Mouse (Mus musculus): ENCODE measurements around the gene Araf. TPM values are rescaled to one million over a fixed set of nuclear protein-coding genes. Genes with fewer than 3 reads are reported as not detected.

The Araf gene
- polyA plus RNA-seq (2015; fragmentation: Nextera tagmentation; extraction: Ambion mirVana), result 97.6 and 102 TPM in 2 replicates

DNA sequence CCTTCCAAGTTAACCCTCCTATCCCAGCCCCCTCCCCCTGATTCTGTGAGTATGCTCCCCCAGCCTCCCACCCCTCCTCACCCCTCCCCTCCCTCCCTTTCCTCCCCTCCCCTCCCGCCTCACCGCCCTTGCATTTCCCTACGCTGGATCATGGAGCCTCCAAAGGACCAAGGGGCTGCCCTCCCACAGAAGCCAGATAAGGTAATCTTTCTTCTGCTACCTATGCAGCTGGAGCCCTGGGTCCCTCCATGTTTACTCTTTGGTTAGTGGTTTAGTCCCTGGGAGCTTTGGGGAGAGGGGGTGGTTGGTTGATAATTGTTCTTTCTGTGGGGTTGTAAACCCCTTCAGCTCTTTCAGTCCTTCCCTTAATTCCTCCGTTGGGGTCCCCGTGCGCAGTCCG lies at the start of gene Araf:
Araf (plus strand) TSS at position 134 of the 400 bp plus-strand sequence.
- 15% methylated on average over 5 of the region's 7 CpGs for WGBS
- H3K4me2 ChIP-seq, result peak within 1 kb of the TSS; percentile 57
- H3K36me3 ChIP-seq, result no peaks in the 10 kb centered on the region
- H3K9ac ChIP-seq, result peak within 1 kb of the TSS; percentile 46
- no peaks in the 10 kb centered on the region for H3K9me3 ChIP-seq
- H3K27ac ChIP-seq, result peak within 1 kb of the TSS; percentile 86
- H3K4me3 ChIP-seq, result peak within 1 kb of the TSS; percentile 47
- no peaks in the 10 kb centered on the region for H3K27me3 ChIP-seq
- H3K4me1 ChIP-seq, result no peaks in the 10 kb centered on the region
- peak; percentile 53; the same call in 1 of the 2 replicates for ATAC-seq (ENCODE audit: borderline replicate concordance, extremely low read depth, low FRiP score, low TSS enrichment)

GRCm38 (mm10) chrX:20748829-20749228 lies 48.8 kb upstream of the Araf start:
- H3K27me3 ChIP-seq, result no peaks in the 10 kb centered on the region
- no peaks in the 10 kb centered on the region for H3K9me3 ChIP-seq
- H3K9ac ChIP-seq, result no peak overlapping the region
- no peaks in the 10 kb centered on the region for H3K4me1 ChIP-seq
- H3K27ac ChIP-seq, result no peak overlapping the region
- H3K4me3 ChIP-seq, result no peak overlapping the region
- ATAC-seq (ENCODE audit: borderline replicate concordance, extremely low read depth, low FRiP score, low TSS enrichment), result no peak
- 67% methylated on average over 2 of the region's 2 CpGs for WGBS
- no peak overlapping the region for H3K4me2 ChIP-seq
- no peaks in the 10 kb centered on the region for H3K36me3 ChIP-seq

DNA sequence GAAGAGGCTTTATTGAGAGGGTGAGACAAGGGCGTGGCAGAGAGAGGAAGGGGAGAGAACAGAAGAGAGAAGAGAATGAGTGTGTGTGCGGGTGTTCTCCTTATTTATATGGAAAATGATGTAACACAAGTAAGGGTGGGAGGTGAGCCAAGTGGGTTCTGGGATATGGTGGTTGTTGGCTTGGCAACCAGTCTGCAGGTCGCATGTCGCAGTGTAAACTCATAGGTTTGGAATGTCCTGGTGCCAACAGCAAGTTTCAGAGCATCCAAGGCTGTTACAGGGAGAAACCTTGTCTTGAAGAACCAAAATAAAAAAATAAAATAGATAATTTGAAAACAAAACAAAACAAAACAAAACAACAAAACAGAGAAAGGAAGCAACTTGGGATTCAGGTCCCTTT lies 36.4 kb upstream of the Araf start:
- Histone ChIP-seq H3K36me3 (no peaks in the 10 kb centered on the region), H3K9ac (no peak overlapping the region), H3K27ac (no peak overlapping the region), H3K4me1 (no peaks in the 10 kb centered on the region), H3K9me3 (no peaks in the 10 kb centered on the region), H3K27me3 (no peaks in the 10 kb centered on the region), H3K4me3 (no peak overlapping the region), H3K4me2 (no peak overlapping the region)
- 81% methylated on average over 4 of the region's 4 CpGs for WGBS
- no peak for ATAC-seq (ENCODE audit: borderline replicate concordance, extremely low read depth, low FRiP score, low TSS enrichment)

DNA sequence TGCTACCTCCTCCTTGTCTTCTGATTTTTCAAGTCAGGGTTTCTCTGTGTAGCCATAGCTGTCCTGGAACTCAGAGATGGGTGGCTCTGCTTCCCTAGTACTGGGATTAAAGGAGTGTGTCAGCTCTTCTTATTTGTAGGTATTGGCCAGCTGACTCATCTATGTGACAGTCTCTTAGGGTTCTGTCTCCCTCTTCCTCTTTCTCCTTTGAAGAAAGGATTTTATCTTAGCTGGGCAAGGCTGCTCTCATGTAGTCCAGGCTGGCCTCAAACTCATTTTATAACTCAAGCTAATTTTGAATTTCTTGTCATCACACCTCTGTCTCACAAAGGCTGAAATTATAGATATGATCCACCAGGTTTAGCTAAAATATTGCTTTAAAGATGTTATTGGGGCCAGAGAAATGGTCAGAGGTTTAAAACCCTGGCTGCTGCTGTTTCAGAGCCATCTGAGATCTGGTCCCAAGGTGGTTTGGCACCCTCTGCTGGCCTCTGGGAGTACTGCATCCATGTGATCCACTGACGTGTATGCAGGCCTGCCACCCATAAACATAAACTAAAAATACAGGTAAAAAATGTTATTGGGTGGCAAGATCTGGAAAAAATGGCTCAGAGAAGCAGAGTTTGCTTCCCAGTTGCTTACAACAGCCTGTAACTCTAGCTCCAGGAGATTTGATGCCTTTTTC lies 26.8 kb upstream of the Araf start:
- 0 out of 2 replicates have a peak, but pooled peaks have one; percentile 59 for ATAC-seq (ENCODE audit: borderline replicate concordance, extremely low read depth, low FRiP score, low TSS enrichment)
- Histone ChIP-seq H3K4me3 (no peak overlapping the region), H3K27me3 (no peaks in the 10 kb centered on the region), H3K36me3 (no peaks in the 10 kb centered on the region), H3K9ac (no peak overlapping the region), H3K9me3 (no peaks in the 10 kb centered on the region), H3K4me2 (no peak overlapping the region), H3K4me1 (no peaks in the 10 kb centered on the region), H3K27ac (no peak overlapping the region)
- 4% methylated on average over 1 of the region's 1 CpGs for WGBS

- no peak for ATAC-seq (ENCODE audit: borderline replicate concordance, extremely low read depth, low FRiP score, low TSS enrichment)
- no peak overlapping the region for H3K4me3 ChIP-seq
Observed at GRCm38 (mm10) chrX:20771666-20772065, 25.9 kb upstream of the Araf start.

DNA sequence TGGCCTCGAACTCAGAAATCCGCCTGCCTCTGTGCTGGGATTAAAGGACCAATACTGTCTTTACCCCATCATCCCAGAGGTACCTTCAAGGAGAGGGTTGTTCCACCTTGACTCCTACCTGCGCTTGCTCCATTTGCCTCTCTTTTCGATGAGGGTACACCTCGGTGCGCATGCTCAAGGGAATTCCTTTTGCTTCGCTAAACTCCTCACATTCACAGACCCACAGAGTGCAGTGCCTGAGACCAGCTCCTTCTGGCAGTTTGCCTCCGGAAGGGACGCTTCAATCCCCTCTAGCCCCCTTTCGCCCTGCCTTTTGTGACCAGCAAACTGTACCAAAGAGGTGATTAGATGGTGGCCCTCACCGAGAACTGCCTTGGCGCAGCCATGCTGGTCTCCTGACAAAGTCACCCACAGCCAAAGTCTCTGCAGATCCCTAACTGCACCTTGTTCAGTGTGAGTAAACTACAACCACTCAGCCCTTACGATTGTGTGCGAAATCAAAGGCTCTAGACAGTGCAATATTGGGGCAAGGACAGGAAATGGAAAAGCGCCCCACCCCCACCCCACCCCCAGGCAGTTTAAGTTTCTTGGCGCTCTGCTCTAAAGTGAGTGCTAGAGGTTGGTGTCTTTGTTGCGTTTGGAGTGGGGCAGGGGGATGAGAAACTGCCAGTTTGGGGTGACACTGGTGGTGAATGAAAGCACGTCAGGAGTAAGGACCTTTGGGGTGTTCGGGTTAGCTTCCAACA lies 22.2 kb upstream of the Araf start:
- H3K4me3 ChIP-seq, result no peak overlapping the region
- no peaks in the 10 kb centered on the region for H3K9me3 ChIP-seq
- no peaks in the 10 kb centered on the region for H3K27me3 ChIP-seq
- ATAC-seq (ENCODE audit: borderline replicate concordance, extremely low read depth, low FRiP score, low TSS enrichment), result no peak
- no peak overlapping the region for H3K27ac ChIP-seq
- H3K4me2 ChIP-seq, result no peak overlapping the region; the same call in 1 of the 2 replicates
- 61% methylated on average over 19 of the region's 19 CpGs for WGBS
- H3K9ac ChIP-seq, result no peak overlapping the region
- H3K36me3 ChIP-seq, result no peaks in the 10 kb centered on the region
- no peaks in the 10 kb centered on the region for H3K4me1 ChIP-seq

More at GRCm38 (mm10) chrX:20771666-20772065, 25.9 kb upstream of the Araf start:
- H3K9ac ChIP-seq, result no peak overlapping the region
- 30% methylated on average over 2 of the region's 2 CpGs for WGBS
- H3K9me3 ChIP-seq, result no peaks in the 10 kb centered on the region
- no peaks in the 10 kb centered on the region for H3K4me1 ChIP-seq
- no peak overlapping the region for H3K27ac ChIP-seq
- H3K4me2 ChIP-seq, result no peak overlapping the region
- H3K36me3 ChIP-seq, result no peaks in the 10 kb centered on the region
- no peaks in the 10 kb centered on the region for H3K27me3 ChIP-seq

DNA sequence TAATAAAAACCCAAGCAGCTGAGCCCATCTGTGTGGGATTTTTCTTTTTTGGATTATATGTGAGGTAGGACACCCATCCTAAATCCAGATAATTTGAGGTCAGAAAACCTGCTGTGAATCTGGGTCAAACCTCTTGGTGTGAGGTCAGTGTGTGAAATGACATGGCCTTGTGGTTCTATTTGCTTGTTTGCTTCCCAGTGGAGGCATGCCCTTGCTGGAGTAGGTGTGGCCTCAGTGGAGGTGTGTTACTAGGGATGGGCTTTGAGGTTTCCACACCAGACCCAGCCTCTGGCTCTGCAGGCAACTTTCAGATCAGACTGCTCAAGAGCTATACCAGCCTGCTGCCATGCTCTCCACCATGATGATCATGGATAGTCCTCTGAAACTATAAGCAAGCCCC lies 20.0 kb upstream of the Araf start:
- Histone ChIP-seq H3K9me3 (no peaks in the 10 kb centered on the region), H3K27me3 (no peaks in the 10 kb centered on the region), H3K4me3 (no peak overlapping the region), H3K4me1 (no peaks in the 10 kb centered on the region), H3K27ac (no peak overlapping the region), H3K9ac (no peak overlapping the region), H3K36me3 (no peaks in the 10 kb centered on the region), H3K4me2 (no peak overlapping the region)
- no peak for ATAC-seq (ENCODE audit: borderline replicate concordance, extremely low read depth, low FRiP score, low TSS enrichment)

- Histone ChIP-seq H3K9me3 (no peaks in the 10 kb centered on the region), H3K27me3 (no peaks in the 10 kb centered on the region), H3K9ac (no peak overlapping the region), H3K4me1 (no peaks in the 10 kb centered on the region), H3K27ac (no peak overlapping the region), H3K4me3 (no peak overlapping the region), H3K36me3 (no peaks in the 10 kb centered on the region), H3K4me2 (no peak overlapping the region)
- WGBS, result 54% methylated on average over 2 of the region's 2 CpGs
- no peak for ATAC-seq (ENCODE audit: borderline replicate concordance, extremely low read depth, low FRiP score, low TSS enrichment)
Observed at GRCm38 (mm10) chrX:20787309-20787708, 10.3 kb upstream of the Araf start.

- no peak for ATAC-seq (ENCODE audit: borderline replicate concordance, extremely low read depth, low FRiP score, low TSS enrichment)
- H3K27me3 ChIP-seq, result no peaks in the 10 kb centered on the region
- H3K4me1 ChIP-seq, result no peaks in the 10 kb centered on the region
- no peak overlapping the region for H3K27ac ChIP-seq
- no peak overlapping the region for H3K9ac ChIP-seq
- no peak overlapping the region for H3K4me2 ChIP-seq
- no peaks in the 10 kb centered on the region for H3K36me3 ChIP-seq
- 42% methylated on average over 3 of the region's 3 CpGs for WGBS
- no peaks in the 10 kb centered on the region for H3K9me3 ChIP-seq
- no peak overlapping the region for H3K4me3 ChIP-seq
Observed at GRCm38 (mm10) chrX:20792417-20792816, 5.2 kb upstream of the Araf start.

DNA sequence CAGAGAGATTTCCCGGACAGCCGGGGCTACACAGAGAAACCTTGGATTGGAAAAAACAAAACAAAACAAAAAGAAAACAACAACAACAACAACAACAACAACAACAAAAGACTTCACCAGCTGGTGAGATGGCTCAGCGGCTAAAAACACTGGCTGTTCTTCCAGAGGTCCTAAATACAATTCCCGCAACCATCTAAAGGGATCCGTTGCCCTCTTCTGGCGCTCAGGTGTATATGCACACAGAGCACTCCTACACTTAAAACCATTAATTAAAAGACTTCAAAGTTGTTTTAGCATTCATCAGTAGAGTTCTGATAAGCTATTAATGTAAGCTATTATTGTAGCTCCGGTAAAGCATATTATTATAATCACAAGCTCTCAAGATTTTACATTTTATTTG lies 4.4 kb upstream of the Araf start:
- H3K4me3 ChIP-seq, result no peak overlapping the region
- H3K4me2 ChIP-seq, result no peak overlapping the region
- no peaks in the 10 kb centered on the region for H3K4me1 ChIP-seq
- H3K9me3 ChIP-seq, result no peaks in the 10 kb centered on the region
- WGBS, result 58% methylated on average over 7 of the region's 7 CpGs
- H3K27ac ChIP-seq, result no peak overlapping the region
- H3K36me3 ChIP-seq, result no peaks in the 10 kb centered on the region
- no peaks in the 10 kb centered on the region for H3K27me3 ChIP-seq
- no peak overlapping the region for H3K9ac ChIP-seq
- no peak for ATAC-seq (ENCODE audit: borderline replicate concordance, extremely low read depth, low FRiP score, low TSS enrichment)

- H3K4me3 ChIP-seq, result no peak overlapping the region
- WGBS, result 26% methylated on average over 5 of the region's 5 CpGs
- H3K9me3 ChIP-seq, result no peaks in the 10 kb centered on the region
- no peaks in the 10 kb centered on the region for H3K27me3 ChIP-seq
- H3K4me1 ChIP-seq, result no peaks in the 10 kb centered on the region
- ATAC-seq (ENCODE audit: borderline replicate concordance, extremely low read depth, low FRiP score, low TSS enrichment), result no peak
- no peaks in the 10 kb centered on the region for H3K36me3 ChIP-seq
- no peak overlapping the region for H3K4me2 ChIP-seq
- no peak overlapping the region for H3K9ac ChIP-seq
- no peak overlapping the region for H3K27ac ChIP-seq
Observed at GRCm38 (mm10) chrX:20794229-20794628, 3.4 kb upstream of the Araf start.

DNA sequence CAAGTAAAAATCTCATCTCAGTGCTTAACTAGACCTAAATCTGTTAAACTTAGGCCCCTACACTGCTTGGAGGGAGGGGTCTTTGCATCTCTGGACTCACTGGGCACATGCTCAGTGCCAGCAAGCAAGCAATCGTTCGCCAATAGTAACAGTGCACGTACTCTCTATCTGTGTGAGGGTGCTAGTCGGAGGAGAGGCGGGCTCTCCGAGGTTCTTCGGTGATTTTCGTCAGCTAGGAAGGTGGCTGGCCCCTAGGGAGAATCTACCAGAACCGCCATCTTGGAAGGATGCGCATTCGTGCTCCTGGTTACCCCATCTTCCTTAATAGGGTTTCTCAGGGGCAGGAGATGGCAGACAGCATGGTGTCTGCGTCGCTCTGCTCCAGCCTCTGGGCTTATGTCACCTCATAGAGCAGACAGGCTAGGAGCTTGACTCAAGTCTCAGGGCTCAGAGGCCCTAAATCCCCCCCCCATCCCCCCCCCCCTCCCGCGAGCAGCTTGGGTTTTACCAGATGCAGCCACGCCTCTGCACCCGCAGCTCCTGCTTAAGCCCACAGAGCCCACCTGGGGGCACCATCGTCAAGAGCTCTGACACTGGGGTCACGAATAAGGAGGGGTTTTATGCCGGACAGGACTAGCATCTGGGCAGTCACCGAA lies 655 bp downstream of the Araf start:
- peak overlapping the region; percentile 47 for H3K4me3 ChIP-seq
- H3K27me3 ChIP-seq, result no peaks in the 10 kb centered on the region
- peak; percentile 98 for ATAC-seq (ENCODE audit: borderline replicate concordance, extremely low read depth, low FRiP score, low TSS enrichment)
- peak overlapping the region; percentile 86 for H3K27ac ChIP-seq
- peak overlapping the region; percentile 46 for H3K9ac ChIP-seq
- H3K4me1 ChIP-seq, result no peaks in the 10 kb centered on the region
- 13% methylated on average over 18 of the region's 21 CpGs for WGBS
- no peaks in the 10 kb centered on the region for H3K9me3 ChIP-seq
- peak overlapping the region; percentile 57 for H3K4me2 ChIP-seq
- H3K36me3 ChIP-seq, result no peaks in the 10 kb centered on the region

All from lung, embryonic 15.5 days (tissue).